Mouse (Mus musculus) embryonic fibroblast, embryonic 13.5 days (primary cell): ENCODE measurements around the gene Slc15a1. TPM values are rescaled to one million over a fixed set of nuclear protein-coding genes. Genes with fewer than 3 reads are reported as not detected.
"Not testable (repeated sequence)": the region's sequence is repeated elsewhere in the genome, so short reads cannot be mapped to it uniquely, and the experiment has no call there.

Source experiments
- H3K27ac ChIP-seq: 2 replicates; pipeline ENCODE4 v1.5.1; 2012; ENCODE audit warnings: low read length, control low read depth, inconsistent platforms; ENCODE audit not compliant: insufficient read depth
- H3K4me1 ChIP-seq: 2 replicates; pipeline ENCODE4 v1.6.1; 2011; ENCODE audit warnings: low read length; ENCODE audit not compliant: control insufficient read depth, insufficient read depth
- H3K4me3 ChIP-seq: 2 replicates; pipeline ENCODE4 v1.5.1; 2011; ENCODE audit warnings: mild to moderate bottlenecking, control low read depth, low read length; ENCODE audit not compliant: insufficient read depth
- CTCF ChIP-seq: IDR thresholded peaks from 2 replicates; pipeline ENCODE4 v1.5.1; 2011; ENCODE audit warnings: mild to moderate bottlenecking, control low read depth, low read length, moderate library complexity, borderline replicate concordance; ENCODE audit not compliant: insufficient read depth
- POLR2A ChIP-seq: IDR thresholded peaks from 2 replicates; pipeline ENCODE4 v1.6.1; 2011; ENCODE audit warnings: low read depth, mild to moderate bottlenecking, control low read depth, low read length, moderate library complexity
- polyA plus RNA-seq: library from polyadenylated mRNA; stranded (reverse); fragments of >200 nt; gene quantifications from 2 replicates; pipeline ENCODE4 v1.2.4, GENCODE M21; 2011; ENCODE audit warnings: low read depth; ENCODE audit not compliant: missing spikeins, insufficient read length

The Slc15a1 gene
- polyA plus RNA-seq, 1 experiment, result not detected

DNA sequence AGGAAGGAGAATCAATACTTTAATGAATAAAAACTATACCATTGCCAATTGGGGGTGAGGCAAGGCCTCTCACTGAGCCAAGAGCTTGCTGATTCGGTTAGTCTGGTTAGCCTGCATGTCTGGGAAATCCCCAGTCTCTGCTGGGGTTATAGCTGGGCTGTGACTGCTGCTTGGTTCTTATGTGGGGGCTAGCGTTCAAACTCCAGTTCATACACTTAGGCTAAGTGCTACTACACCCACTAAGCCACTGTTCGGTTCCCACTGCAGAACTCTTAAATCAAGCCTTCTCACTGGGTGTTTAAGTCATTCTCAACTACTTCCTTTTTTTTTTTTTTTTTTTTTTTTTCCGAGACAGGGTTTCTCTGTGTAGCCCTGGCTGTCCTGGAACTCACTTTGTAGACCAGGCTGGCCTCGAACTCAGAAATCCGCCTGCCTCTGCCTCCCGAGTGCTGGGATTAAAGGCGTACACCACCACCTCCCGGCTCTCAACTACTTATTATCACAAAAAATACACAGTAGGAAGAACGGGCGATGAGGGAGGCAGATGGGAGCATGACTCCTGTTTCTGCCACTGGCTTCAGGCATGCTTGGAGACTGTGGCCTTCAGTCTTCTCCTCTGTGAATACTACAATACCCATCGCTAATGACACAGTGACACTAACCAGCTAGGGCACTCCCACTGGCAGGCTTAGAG lies 88.3 kb downstream of the Slc15a1 start:
- peaks cover 13% of the 10 kb centered on the region for H3K4me1 ChIP-seq

DNA sequence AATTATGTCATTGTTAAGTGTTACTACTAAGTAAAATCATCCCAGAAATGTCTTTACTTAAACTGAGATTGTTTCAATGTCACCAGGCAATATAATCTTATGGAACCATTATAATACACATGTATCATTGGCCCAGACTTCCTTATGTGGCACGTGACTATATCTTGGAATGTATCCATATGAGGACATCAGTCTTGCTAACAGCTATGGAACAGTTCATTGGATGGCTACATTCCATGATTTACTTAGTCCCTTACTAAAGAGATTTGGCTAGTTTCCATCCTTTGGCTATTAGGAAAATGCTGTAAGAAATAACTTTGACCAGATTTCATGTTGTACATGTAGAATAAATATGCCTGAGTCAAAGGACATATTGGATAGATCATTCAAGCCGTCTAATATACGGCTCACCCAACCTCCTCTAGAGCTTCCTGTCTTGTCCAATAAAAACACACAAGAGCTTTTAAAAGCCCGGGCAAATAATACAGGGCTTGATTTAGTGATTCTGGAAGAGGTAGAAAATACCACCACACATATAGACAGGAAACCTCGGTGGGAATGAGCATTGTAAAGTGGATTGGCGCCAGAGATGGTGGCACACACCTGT lies 90.3 kb downstream of the Slc15a1 start:
- Histone ChIP-seq H3K4me3 (no peak overlapping the region), H3K27ac (no peak overlapping the region; the same call in 1 of the 2 replicates), H3K4me1 (peaks cover 13% of the 10 kb centered on the region)
- TF ChIP-seq CTCF, result no peak
- no peak for TF ChIP-seq POLR2A

More for the DNA sequence above, 88.3 kb downstream of the Slc15a1 start:
- H3K4me3 ChIP-seq, result no peak overlapping the region
- TF ChIP-seq CTCF (no peak), POLR2A (no peak)
- H3K27ac ChIP-seq, result peak overlapping the region; percentile 53

DNA sequence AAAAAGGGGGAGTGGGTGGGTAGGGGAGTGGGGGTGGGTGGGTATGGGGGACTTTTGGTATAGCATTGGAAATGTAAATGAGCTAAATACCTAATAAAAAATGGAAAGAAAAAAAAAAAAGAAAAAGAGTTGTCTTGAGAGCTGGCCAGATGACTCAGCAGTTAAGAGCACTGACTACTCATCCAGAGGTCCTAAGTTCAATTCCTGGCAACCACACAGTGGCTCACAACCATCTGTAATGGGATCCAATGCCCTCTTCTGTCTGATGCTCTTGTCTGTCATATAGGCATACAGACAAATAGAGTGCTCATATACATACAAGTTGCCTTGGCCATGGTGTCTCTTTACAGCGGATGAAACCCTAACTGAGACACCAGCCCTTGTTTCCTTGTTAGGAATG lies 91.3 kb downstream of the Slc15a1 start:
- not testable (repeated sequence) for H3K4me3 ChIP-seq, H3K27ac ChIP-seq
- H3K4me1 ChIP-seq, result peaks cover 13% of the 10 kb centered on the region

Other genes with a start within 250 kb of the Slc15a1 start
- 94.6 and 102 TPM in 2 replicates for gene Stk24, start 125.2 kb downstream of the Slc15a1 start, polyA plus RNA-seq